Mouse (Mus musculus): ENCODE measurements around the gene Gm10639.
"Not testable (repeated sequence)": the region's sequence is repeated elsewhere in the genome, so short reads cannot be mapped to it uniquely, and the experiment has no call there.

Gene Gm10639

DNA sequence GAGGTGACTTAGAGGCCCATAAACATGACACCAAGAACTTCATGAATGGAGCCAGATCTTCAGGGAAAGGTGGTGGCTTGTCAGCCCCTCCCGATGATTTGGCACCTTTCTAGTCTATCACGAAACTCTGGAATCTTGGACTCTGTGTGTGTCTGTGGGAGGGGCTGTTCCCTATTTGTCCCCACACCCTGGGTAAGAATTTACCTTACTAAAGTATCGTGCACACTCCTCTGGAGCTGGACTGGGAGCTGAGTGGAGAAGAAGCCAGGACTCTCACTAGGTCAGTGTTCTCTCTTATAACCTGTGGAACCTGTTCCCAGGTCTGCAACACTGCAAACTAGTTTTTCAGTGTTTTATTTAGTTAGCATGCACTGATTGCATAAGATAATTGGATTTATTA lies at the start of gene Gm10639:
Gene Gm10639, plus strand, starts transcription at position 201 of the 400 bp plus-strand sequence.
- in situ Hi-C loops (cut with MboI; ENCODE audit: low pct_unique_long_range_greater_than_20kb in 1 of 2, low sequenced_read_pairs in 2 of 2, unreplicated experiment in 1 of 2) = not testable (repeated sequence)

DNA sequence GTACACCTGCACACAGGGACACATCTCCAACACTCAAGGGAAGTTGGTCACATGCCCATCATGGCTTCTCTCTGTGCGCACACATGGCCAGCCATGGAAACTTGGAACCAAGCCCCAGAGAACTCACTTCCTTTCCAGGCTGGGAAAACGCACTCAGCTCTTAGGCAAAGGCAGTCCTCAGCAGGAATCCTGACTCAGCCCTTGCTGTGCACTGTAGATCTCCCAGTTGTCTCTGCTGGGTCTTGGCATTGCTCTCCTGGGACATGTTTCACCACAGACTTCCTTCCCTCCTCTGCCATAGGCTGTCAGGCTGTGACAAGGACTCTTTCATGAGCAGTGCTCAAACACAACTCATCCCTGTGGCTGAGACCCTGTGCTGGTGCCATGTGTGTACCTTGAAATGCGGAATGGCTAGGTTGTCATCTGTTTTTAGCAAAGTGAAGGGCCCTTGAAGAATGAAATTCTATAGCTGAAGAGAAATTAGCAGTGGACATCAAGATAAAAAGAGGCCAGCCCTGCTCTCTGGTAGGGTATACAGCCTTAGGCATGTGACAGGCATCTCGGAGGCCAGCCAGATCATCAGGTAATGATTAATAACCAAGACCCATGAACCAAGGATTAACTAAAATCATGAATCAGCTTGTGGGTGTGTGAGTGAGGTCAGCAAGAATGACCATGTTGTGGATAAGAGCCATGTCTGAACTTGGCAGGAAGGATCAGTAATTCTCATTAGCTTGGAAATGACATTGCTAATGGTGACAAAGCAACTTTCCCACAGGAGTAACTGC lies 33.8 kb upstream of the Gm10639 start:
- in situ Hi-C loops (cut with MboI; ENCODE audit: low pct_unique_long_range_greater_than_20kb in 1 of 2, low sequenced_read_pairs in 2 of 2, unreplicated experiment in 1 of 2) = not testable (repeated sequence)

DNA sequence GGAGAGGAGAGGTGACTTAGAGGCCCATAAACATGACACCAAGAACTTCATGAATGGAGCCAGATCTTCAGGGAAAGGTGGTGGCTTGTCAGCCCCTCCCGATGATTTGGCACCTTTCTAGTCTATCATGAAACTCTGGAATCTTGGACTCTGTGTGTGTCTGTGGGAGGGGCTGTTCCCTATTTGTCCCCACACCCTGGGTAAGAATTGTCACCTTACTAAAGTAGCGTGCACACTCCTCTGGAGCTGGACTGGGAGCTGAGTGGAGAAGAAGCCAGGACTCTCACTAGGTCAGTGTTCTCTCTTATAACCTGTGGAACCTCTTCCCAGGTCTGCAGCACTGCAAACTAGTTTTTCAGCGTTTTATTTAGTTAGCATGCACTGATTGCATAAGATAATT lies 32.8 kb upstream of the Gm10639 start, which contains the start of gene Gm3776:
Gene Gm3776, plus strand, starts transcription at position 216 of the 400 bp plus-strand sequence.
- in situ Hi-C loops (cut with MboI; ENCODE audit: low pct_unique_long_range_greater_than_20kb in 1 of 2, low sequenced_read_pairs in 2 of 2, unreplicated experiment in 1 of 2) = not testable (repeated sequence)

DNA sequence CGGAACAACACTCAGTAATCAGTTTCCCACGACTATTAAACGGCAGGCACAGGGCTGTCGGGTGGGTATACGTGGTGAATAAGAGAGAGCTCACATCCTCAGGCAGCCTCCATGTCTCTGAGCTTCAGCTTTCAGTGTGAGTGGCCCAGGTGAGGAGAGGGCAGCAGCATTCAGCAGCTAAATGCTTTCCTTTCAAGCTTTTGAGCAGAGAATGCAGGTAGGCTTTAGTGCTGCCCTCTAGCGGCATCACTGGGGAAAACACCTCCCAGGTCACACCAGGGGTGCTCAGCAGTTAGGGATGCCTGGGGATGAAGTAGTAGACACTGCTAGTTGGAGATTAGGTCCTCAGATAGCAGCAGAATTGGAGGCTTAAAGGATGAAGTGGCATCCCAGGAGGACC lies 30.0 kb upstream of the Gm10639 start:
- in situ Hi-C loops (cut with MboI; ENCODE audit: low pct_unique_long_range_greater_than_20kb in 1 of 2, low sequenced_read_pairs in 2 of 2, unreplicated experiment in 1 of 2) = not testable (repeated sequence)

DNA sequence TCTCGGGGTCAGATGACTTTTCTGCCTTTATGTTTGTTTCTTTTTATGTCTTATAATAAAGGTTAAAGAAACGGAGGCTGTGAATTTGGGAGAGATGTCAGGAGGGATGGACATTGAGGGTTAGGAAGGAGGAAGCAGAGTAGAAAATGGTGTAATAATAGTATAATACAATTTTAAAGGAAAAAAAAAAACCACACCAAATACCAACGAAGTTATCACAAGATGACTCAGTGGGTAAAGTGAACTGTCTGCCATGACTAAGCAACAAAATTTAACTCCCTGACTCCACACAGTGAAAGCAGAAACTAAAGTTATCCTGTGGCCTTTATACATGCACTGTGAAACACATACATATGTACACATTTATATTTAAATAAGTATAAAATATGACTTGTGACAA lies 18.8 kb upstream of the Gm10639 start:
- in situ Hi-C loops (cut with MboI; ENCODE audit: low pct_unique_long_range_greater_than_20kb in 1 of 2, low sequenced_read_pairs in 2 of 2, unreplicated experiment in 1 of 2) = not testable (repeated sequence)

DNA sequence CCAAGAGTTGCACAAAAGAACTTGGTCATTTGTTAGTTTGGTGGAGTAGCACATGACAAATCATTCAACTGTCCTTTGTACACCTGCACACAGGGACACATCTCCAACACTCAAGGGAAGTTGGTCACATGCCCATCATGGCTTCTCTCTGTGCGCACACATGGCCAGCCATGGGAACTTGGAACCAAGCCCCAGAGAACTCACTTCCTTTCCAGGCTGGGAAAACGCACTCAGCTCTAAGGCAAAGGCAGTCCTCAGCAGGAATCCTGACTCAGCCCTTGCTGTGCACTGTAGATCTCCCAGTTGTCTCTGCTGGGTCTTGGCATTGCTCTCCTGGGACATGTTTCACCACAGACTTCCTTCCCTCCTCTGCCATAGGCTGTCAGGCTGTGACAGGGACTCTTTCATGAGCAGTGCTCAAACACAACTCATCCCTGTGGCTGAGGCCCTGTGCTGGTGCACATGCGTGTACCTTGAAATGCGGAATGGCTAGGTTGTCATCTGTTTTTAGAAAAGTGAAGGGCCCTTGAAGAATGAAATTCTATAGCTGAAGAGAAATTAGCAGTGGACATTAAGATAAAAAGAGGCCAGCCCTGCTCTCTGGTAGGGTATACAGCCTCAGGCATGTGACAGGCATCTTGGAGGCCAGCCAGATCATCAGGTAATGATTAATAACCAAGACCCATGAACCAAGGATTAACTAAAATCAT lies 7.6 kb upstream of the Gm10639 start:
- in situ Hi-C loops (cut with MboI; ENCODE audit: low pct_unique_long_range_greater_than_20kb in 1 of 2, low sequenced_read_pairs in 2 of 2, unreplicated experiment in 1 of 2) = not testable (repeated sequence)

DNA sequence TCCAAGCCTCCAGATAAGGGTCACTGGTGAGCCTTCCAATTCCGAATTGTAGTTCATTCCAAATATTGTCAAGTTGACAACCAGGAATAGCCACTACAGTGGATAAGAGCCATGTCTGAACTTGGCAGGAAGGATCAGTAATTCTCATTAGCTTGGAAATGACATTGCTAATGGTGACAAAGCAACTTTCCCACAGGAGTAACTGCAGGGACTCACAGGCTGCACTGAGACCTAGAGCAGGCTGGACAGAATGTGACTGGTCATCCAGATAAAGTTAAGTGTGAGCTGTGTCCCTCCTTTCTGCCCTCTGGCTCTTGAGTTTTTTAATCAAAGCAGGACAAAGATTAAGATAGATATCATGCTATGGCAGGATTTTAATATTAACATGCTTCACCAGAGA lies 660 bp upstream of the Gm10639 start:
- in situ Hi-C loops (cut with MboI; ENCODE audit: low pct_unique_long_range_greater_than_20kb in 1 of 2, low sequenced_read_pairs in 2 of 2, unreplicated experiment in 1 of 2) = not testable (repeated sequence)

DNA sequence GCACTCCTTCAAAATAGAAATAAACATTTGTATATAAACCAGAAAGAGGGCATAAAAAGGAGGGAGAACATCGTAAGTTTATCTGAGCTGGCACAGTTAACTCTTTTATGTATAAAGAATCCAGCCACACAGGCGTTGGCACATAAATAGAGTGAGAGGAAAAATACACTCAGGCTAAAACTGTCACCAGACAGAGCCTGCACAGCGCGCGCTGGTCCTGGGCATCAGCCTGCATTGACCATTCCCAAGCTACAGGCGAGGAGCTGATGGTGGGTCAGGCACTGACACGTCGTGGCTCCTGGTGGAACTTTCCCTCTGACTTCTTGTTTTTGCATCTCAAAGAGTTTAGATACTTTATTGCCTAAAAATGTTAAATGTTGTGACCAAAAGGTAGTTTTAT lies 2.7 kb downstream of the Gm10639 start:
- in situ Hi-C loops (cut with MboI; ENCODE audit: low pct_unique_long_range_greater_than_20kb in 1 of 2, low sequenced_read_pairs in 2 of 2, unreplicated experiment in 1 of 2) = not testable (repeated sequence)

DNA sequence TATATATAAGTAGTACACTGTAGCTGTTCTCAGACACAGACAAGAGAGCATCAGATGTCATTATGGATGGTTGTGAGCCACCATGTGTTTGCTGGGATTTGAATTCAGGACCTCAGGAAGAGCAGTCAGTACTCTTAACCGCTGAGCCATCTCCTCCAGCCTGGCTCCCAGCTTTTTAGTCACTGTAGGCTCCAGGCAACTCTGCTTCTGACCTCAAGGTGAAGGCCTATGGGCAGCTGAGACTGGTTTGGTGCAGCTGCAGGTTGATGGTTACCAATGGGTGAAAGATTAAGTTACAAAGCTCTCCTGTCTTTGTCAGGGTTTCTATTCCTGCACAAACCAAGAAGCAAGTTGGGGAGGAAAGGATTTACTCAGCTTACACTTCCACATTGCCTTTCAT lies 4.0 kb downstream of the Gm10639 start:
- in situ Hi-C loops (cut with MboI; ENCODE audit: low pct_unique_long_range_greater_than_20kb in 1 of 2, low sequenced_read_pairs in 2 of 2, unreplicated experiment in 1 of 2) = not testable (repeated sequence)

DNA sequence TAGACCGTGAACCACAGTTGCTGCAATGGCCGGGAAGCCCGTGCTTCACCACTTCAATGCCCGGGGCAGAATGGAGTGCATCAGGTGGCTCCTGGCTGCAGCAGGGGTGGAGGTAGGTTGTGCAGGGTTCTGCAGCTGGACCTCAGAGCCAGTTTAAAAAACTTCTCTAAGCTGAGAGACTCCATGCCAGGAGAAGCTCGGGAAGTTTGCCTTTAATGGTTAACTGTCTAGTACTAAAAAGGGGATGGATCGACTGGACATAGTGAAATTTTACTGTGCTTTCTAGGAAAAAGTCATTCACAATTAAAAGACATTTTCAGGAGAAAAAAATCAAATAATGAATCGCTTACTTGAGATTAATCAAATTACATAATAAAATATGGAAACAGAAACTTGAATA lies 5.1 kb downstream of the Gm10639 start:
- in situ Hi-C loops (cut with MboI; ENCODE audit: low pct_unique_long_range_greater_than_20kb in 1 of 2, low sequenced_read_pairs in 2 of 2, unreplicated experiment in 1 of 2) = not testable (repeated sequence)

DNA sequence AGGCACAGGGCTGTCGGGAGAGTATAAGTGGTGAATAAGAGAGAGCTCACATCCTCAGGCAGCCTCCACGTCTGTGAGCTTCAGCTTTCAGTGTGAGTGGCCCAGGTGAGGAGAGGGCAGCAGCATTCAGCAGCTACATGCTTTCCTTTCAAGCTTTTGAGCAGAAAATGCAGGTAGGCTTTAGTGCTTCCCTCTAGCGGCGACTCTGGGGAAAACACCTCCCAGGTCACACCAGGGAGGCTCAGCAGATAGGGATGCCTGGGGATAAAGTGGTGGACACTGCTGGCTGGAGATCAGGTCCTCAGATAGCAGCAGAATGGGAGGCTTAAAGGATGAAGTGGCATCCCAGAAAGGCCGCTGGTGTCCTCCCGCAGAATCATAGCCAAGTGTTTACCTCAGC lies 6.4 kb downstream of the Gm10639 start:
- in situ Hi-C loops (cut with MboI; ENCODE audit: low pct_unique_long_range_greater_than_20kb in 1 of 2, low sequenced_read_pairs in 2 of 2, unreplicated experiment in 1 of 2) = not testable (repeated sequence)

DNA sequence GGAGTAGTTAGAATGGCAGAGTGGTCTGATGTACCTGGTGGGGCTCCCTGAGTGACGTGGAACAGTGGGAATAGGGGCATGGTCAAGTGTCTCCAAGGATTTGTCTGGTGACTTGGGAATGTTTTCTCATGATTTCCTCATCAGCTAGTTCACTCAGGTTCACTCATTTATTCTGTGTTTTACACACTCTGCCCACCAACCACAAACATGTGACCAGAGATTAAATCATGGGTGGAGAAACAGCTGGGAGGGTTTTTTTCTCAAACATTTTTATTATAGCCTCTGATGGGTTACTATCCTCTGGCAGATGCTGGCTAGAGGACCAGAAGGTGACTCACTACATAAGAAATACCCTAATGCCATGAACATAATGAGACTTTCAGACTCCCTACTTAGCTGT lies 8.5 kb downstream of the Gm10639 start:
- in situ Hi-C loops (cut with MboI; ENCODE audit: low pct_unique_long_range_greater_than_20kb in 1 of 2, low sequenced_read_pairs in 2 of 2, unreplicated experiment in 1 of 2) = no loop called here

DNA sequence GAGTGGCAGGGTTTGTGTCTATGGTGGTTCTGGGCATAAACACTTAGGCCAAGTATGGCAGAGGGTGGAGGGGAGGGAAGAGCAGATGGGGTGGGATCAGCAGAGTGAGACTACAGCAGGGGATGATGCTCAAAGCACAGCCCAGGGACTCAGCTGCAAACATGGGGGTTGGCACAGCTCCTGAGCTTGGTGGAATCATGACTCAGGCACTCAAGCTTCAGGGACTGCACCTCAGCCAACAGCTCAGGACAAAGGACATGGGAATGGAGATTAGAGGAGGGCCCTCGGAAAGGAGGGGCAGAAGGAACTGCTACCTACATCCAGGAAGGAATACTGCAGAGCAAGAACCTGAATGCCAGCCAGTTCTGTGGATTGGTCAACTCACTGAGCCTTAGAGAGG lies 9.4 kb downstream of the Gm10639 start:
- in situ Hi-C loops (cut with MboI; ENCODE audit: low pct_unique_long_range_greater_than_20kb in 1 of 2, low sequenced_read_pairs in 2 of 2, unreplicated experiment in 1 of 2) = not testable (repeated sequence)

DNA sequence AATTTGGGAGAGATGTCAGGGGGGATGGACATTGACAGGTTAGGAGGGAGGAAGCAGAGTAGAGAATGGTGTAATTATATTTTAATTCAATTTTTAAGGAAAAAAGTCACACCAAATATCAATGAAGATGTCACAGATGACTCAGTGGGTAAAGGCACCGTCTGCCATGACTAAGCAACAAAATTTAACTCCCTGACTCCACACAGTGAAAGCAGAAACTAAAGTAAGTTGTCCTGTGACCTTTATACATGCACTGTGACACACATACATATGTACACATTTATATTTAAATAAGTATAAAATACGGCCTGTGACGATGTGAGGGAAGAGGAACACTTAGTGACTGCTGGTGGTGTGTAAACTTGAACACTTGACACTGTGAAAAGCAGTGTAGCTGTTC lies 18.4 kb downstream of the Gm10639 start:
- in situ Hi-C loops (cut with MboI; ENCODE audit: low pct_unique_long_range_greater_than_20kb in 1 of 2, low sequenced_read_pairs in 2 of 2, unreplicated experiment in 1 of 2) = not testable (repeated sequence)

DNA sequence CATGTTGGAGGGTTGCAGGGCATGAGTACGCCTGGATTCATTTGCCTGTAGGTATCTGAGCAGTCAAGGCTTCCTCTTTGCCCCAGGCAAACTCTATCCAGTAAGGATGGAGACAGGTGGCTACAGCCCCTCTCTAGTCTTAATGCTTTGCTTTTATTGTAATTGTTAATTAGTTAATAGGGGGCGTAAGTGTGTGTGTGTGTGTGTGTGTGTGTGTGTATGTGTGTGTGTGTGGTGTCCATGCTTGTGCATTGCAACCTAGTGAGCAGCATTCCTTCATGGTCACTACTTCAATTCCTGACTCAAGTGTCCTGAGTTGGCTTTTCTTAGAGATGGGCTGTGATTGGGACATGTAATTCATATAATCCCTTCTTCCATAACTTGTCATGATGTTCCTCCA lies 25.0 kb downstream of the Gm10639 start, which contains the start of gene Omt2a:
Gene Omt2a, minus strand, starts transcription at position 101 of the 400 bp plus-strand sequence.
- in situ Hi-C loops (cut with MboI; ENCODE audit: low pct_unique_long_range_greater_than_20kb in 1 of 2, low sequenced_read_pairs in 2 of 2, unreplicated experiment in 1 of 2) = no loop called here

DNA sequence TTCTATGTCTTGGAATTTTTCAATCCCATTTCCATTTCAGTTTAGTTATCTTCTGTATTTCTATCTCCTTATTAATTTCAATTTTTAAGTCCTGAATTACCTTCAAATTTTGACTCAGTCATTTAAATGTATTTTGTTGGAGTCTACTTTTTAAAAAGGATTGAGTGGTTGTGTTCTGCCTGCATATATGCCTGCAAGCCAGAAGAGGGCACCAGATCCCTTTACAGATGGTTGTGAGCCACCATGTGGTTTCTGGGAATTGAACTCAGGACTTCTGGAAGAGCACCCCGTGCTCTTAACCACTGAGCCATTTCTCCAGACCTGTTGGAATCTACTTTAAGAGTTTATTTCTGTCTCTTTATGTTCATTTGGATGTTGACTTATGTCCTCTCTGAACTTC lies 29.8 kb downstream of the Gm10639 start:
- in situ Hi-C loops (cut with MboI; ENCODE audit: low pct_unique_long_range_greater_than_20kb in 1 of 2, low sequenced_read_pairs in 2 of 2, unreplicated experiment in 1 of 2) = no loop called here

DNA sequence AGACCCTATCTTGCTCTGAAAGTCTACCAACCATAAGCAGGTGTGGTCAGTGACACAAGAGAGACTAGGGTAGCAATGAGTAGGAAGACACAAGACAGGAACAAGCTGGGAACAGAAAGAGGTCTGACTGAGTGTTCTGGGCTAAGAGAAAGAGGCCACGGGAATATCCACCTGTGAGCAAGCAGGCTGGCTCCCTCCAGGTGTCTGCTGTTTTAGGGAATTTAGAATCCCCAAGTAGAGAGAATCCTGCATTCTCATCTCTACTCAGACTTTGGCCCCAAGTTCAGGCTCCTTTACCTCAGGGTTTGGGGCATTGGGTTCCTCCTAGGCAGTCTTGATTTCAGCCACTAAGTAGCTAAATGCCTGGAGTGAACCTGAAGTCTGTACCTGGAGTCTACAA lies 37.6 kb downstream of the Gm10639 start, which contains the start of gene Omt2b:
Gene Omt2b, plus strand, starts transcription at position 301 of the 400 bp plus-strand sequence.
- in situ Hi-C loops (cut with MboI; ENCODE audit: low pct_unique_long_range_greater_than_20kb in 1 of 2, low sequenced_read_pairs in 2 of 2, unreplicated experiment in 1 of 2) = not testable (repeated sequence)

DNA sequence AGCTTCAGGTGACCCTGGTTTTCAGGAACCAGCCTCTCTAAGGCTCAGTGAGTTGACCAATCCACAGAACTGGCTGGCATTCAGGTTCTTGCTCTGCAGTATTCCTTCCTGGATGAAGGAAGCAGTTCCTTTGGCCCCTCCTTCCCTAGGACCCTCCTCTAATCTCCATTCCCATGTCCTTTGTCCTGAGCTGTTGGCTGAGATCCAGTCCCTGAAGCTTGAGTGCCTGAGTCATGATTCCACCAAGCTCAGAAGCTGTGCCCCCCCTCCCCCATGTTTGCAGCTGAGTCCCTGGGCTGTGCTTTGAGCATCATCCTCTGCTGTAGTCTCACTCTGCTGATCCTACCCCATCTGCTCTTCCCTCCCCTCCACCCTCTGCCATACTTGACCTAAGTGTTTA lies 47.3 kb downstream of the Gm10639 start:
- in situ Hi-C loops (cut with MboI; ENCODE audit: low pct_unique_long_range_greater_than_20kb in 1 of 2, low sequenced_read_pairs in 2 of 2, unreplicated experiment in 1 of 2) = not testable (repeated sequence)

DNA sequence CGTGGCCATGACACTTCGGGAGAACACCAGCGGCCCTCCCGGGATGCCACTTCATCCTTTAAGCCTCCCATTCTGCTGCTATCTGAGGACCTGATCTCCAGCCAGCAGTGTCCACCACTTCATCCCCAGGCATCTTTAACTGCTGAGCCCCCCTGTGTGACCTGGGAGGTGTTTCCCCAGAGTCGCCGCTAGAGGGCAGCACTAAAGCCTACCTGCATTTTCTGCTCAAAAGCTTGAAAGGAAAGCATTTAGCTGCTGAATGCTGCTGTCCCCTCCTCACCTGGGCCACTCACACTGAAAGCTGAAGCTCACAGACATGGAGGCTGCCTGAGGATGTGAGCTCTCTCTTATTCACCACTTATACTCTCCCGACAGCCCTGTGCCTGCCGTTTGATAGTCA lies 50.6 kb downstream of the Gm10639 start:
- in situ Hi-C loops (cut with MboI; ENCODE audit: low pct_unique_long_range_greater_than_20kb in 1 of 2, low sequenced_read_pairs in 2 of 2, unreplicated experiment in 1 of 2) = not testable (repeated sequence)

DNA sequence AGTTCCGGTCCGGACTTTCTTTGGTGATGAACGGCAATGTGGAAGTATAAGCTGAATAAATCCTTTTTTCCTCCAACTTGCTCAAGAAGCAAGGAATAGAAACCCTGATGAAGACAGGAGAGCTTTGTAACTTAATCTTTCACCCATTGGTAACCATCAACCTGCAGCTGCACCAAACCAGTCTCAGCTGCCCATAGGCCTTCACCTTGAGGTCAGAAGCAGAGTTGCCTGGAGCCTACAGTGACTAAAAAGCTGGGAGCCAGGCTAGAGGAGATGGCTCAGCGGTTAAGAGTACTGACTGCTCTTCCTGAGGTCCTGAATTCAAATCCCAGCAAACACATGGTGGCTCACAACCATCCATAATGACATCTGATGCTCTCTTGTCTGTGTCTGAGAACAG lies 52.8 kb downstream of the Gm10639 start:
- in situ Hi-C loops (cut with MboI; ENCODE audit: low pct_unique_long_range_greater_than_20kb in 1 of 2, low sequenced_read_pairs in 2 of 2, unreplicated experiment in 1 of 2) = not testable (repeated sequence)
